Mouse (Mus musculus) MEL (cell line): ENCODE measurements around the gene Ccdc167.

Experiments used
- CTCF ChIP-seq, 3 experiments: IDR thresholded peaks in 2 of 3; conservative IDR thresholded peaks in 1 of 3; 2 replicates each; pipeline ENCODE4 v1.5.1; 2011 to 2012; ENCODE audit warnings: low read length in 3 of 3, low read depth in 2 of 3, mild to moderate bottlenecking in 2 of 3, improper control_type of control experiment in 1 of 3, inconsistent platforms in 1 of 3, mixed read lengths in 1 of 3, moderate library complexity in 1 of 3; ENCODE audit not compliant: control insufficient read depth in 1 of 3, insufficient read depth in 1 of 3, poor library complexity in 1 of 3, severe bottlenecking in 1 of 3
- E2F4 ChIP-seq: IDR thresholded peaks from 2 replicates; pipeline ENCODE4 v1.6.1; 2011; ENCODE audit warnings: low read depth, low read length, improper control_type of control experiment, borderline replicate concordance
- GATA1 ChIP-seq: IDR thresholded peaks from 2 replicates; pipeline ENCODE4 v1.6.1; 2011; ENCODE audit warnings: low read depth, low read length, improper control_type of control experiment
- JUND ChIP-seq: IDR thresholded peaks from 2 replicates; pipeline ENCODE4 v1.6.1; 2011; ENCODE audit warnings: low read depth, mild to moderate bottlenecking, improper control_type of control experiment, low read length
- MAFK ChIP-seq: IDR thresholded peaks from 2 replicates; pipeline ENCODE4 v1.6.1; 2011; ENCODE audit warnings: low read depth, mild to moderate bottlenecking, low read length, improper control_type of control experiment, borderline replicate concordance
- MAX ChIP-seq: IDR thresholded peaks from 2 replicates; pipeline ENCODE4 v1.6.1; 2011; ENCODE audit warnings: low read length, improper control_type of control experiment
- MXI1 ChIP-seq: IDR thresholded peaks from 2 replicates; pipeline ENCODE4 v1.6.1; 2011; ENCODE audit warnings: mild to moderate bottlenecking, low read depth, low read length, improper control_type of control experiment
- NELFE ChIP-seq: IDR thresholded peaks from 2 replicates; pipeline ENCODE4 v1.6.1; 2011; ENCODE audit warnings: low read depth, low read length, improper control_type of control experiment
- POLR2A ChIP-seq, 2 experiments: IDR thresholded peaks; 2 replicates each; pipeline ENCODE4 v1.6.1; 2011 to 2012; ENCODE audit warnings: low read length in 2 of 2, mild to moderate bottlenecking in 2 of 2, control low read depth in 1 of 2, improper control_type of control experiment in 1 of 2, low read depth in 1 of 2, moderate library complexity in 1 of 2; ENCODE audit not compliant: control insufficient read depth in 1 of 2, insufficient read depth in 1 of 2, poor library complexity in 1 of 2
- POLR2AphosphoS2 ChIP-seq: IDR thresholded peaks from 2 replicates; pipeline ENCODE4 v1.6.1; 2011; ENCODE audit warnings: low read length, improper control_type of control experiment
- POLR2AphosphoS5 ChIP-seq: IDR thresholded peaks from 2 replicates; pipeline ENCODE4 v1.6.1; 2012; ENCODE audit warnings: low read depth, borderline replicate concordance, mild to moderate bottlenecking, inconsistent platforms, low read length, moderate library complexity, mixed read lengths
- USF1 ChIP-seq: IDR thresholded peaks from 2 replicates; pipeline ENCODE4 v1.6.1; 2014; ENCODE audit warnings: low read depth, mild to moderate bottlenecking, inconsistent platforms, low read length, improper control_type of control experiment, moderate library complexity
- ZMIZ1 ChIP-seq: IDR thresholded peaks from 2 replicates; pipeline ENCODE4 v1.6.1; 2012; ENCODE audit warnings: low read depth, mild to moderate bottlenecking, inconsistent platforms, low read length, improper control_type of control experiment, moderate library complexity
- ZNF384 ChIP-seq: IDR thresholded peaks from 2 replicates; pipeline ENCODE4 v1.6.1; 2012; ENCODE audit warnings: low read depth, mild to moderate bottlenecking, inconsistent platforms, low read length, improper control_type of control experiment

DNA sequence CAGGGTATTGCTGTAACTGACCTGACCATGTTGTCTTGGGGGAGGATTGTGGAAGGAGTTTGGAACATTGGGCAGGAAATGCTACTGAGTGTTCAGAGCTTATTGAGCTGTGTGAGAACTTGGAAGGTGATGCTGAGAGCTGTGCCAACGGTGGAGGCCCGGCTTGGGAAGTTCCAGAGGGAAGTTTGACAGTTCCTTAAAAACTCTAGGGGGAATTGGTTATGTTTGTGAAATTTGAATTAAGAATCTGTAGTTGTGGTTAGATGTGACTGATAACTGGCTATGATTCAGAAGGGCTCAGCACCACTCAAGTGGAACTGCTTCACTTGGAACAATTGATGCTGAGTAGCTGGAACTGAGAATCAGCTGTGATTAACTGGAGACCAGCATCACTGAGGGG is 45.8 kb downstream of the Ccdc167 start:
- no peak for TF ChIP-seq JUND
- TF ChIP-seq MAX: no peak
- TF ChIP-seq GATA1: 0 out of 2 replicates have a peak, but pooled peaks have one; percentile 7
- no peak for TF ChIP-seq MXI1
- TF ChIP-seq USF1: no peak
- TF ChIP-seq MAFK: no peak
- no peak for TF ChIP-seq POLR2AphosphoS2
- TF ChIP-seq CTCF (IDR thresholded peaks at IDR 0.05 in 2 of 3, conservative IDR thresholded peaks at IDR 0.05 in 1 of 3; ENCODE audit: control insufficient read depth in 1 of 3, insufficient read depth in 1 of 3, low read depth in 2 of 3, low read length in 3 of 3, poor library complexity in 1 of 3, severe bottlenecking in 1 of 3): no peak
- TF ChIP-seq ZMIZ1: no peak
- TF ChIP-seq NELFE: no peak
- TF ChIP-seq E2F4: no peak
- TF ChIP-seq POLR2A (IDR thresholded peaks at IDR 0.05; ENCODE audit: control insufficient read depth in 1 of 2, insufficient read depth in 1 of 2, low read depth in 1 of 2, low read length in 2 of 2, poor library complexity in 1 of 2): no peak
- TF ChIP-seq POLR2AphosphoS5: no peak
- no peak for TF ChIP-seq ZNF384
